13 mouse cellular contexts compared by ENCODE assay signal in genomic region chr3:105018085-105018782, GRCm38 (mm10). TPM values are rescaled to one million over a fixed set of nuclear protein-coding genes. Genes with fewer than 3 reads are reported as not detected.
DNase-seq lines count a peak whose midpoint lies in the region; ATAC-seq and TF ChIP-seq lines count a peak whose summit lies in the region.
"Had no signal": no experiment of that assay in that cellular context is flagged by ENCODE, and none has a peak within 500 bp of the region (broad histone marks: within the 10 kb centered on the region; RNA-seq: fewer than 3 reads in every experiment).

No protein-coding gene starts in this region.

- H3K4me1 ChIP-seq in kidney, adult 2 months (ENCODE audit: control insufficient read depth, insufficient read depth, low read length): no peaks in the 10 kb centered on the region; the same call in 1 of the 2 replicates
- peaks cover 47% of the 10 kb centered on the region for H3K4me1 ChIP-seq in heart, embryonic 11.5 days (ENCODE audit: control insufficient read depth, insufficient read depth, low read length)
- H3K4me1 ChIP-seq in intestine, postnatal 0 days (replicated peaks; ENCODE audit: control insufficient read depth, insufficient read depth, low read length): peaks cover 9% of the 10 kb centered on the region

- H3K4me2 ChIP-seq in heart, embryonic 11.5 days: no peak overlapping the region
- no peak overlapping the region for H3K4me2 ChIP-seq in intestine, postnatal 0 days (replicated peaks; ENCODE audit: low read depth)
- H3K4me2 ChIP-seq: forebrain, embryonic 13.5 days had no signal

- no peak overlapping the region for H3K9ac ChIP-seq in heart, embryonic 11.5 days (ENCODE audit: low read depth, low read length)
- H3K9ac ChIP-seq in intestine, postnatal 0 days (ENCODE audit: low read depth, low read length): no peak overlapping the region
- H3K9ac ChIP-seq: forebrain, embryonic 13.5 days had no signal

- TF ChIP-seq POLR2A in kidney, adult 2 months (IDR thresholded peaks at IDR 0.05; ENCODE audit: low read depth, low read length): no peak

- H3K36me3 ChIP-seq in kidney, adult 2 months (ENCODE audit: control insufficient read depth, insufficient read depth, low read length): no peaks in the 10 kb centered on the region
- H3K36me3 ChIP-seq in heart, embryonic 11.5 days (ENCODE audit: control insufficient read depth, insufficient read depth, low read length): peaks cover 2% of the 10 kb centered on the region; the same call in 1 of the 2 replicates
- no peaks in the 10 kb centered on the region; the same call in 1 of the 2 replicates for H3K36me3 ChIP-seq in intestine, postnatal 0 days (ENCODE audit: control insufficient read depth, insufficient read depth)

- 62% methylated on average over 10 of the region's 10 CpGs for WGBS in kidney, adult 2 months
- WGBS in heart, embryonic 11.5 days (ENCODE audit: insufficient replicate concordance): 63% methylated on average over 10 of the region's 10 CpGs
- WGBS in intestine, postnatal 0 days: 69% methylated on average over 10 of the region's 10 CpGs

- no peak overlapping the region for H3K4me3 ChIP-seq in kidney, adult 2 months (ENCODE audit: insufficient read depth, low read depth, low read length)
- H3K4me3 ChIP-seq in heart, embryonic 11.5 days (ENCODE audit: low read depth, low read length): no peak overlapping the region
- no peak overlapping the region for H3K4me3 ChIP-seq in intestine, postnatal 0 days (ENCODE audit: low read depth, low read length)
- H3K4me3 ChIP-seq: forebrain, embryonic 13.5 days had no signal

- no peaks in the 10 kb centered on the region for H3K9me3 ChIP-seq in heart, embryonic 11.5 days (replicated peaks; ENCODE audit: control insufficient read depth, low read length)
- H3K9me3 ChIP-seq in intestine, postnatal 0 days (ENCODE audit: control insufficient read depth): no peaks in the 10 kb centered on the region
- H3K9me3 ChIP-seq: forebrain, embryonic 13.5 days had no signal

- DNase-seq in kidney, adult 2 months: peak; percentile 72
- DNase-seq in kidney, adult 11 months: no peak
- peak; percentile 72 for DNase-seq in lung, postnatal 10 days
- DNase-seq in ovary, adult 18-20 months (ENCODE audit: low spot score): no peak
- DNase-seq in frontal cortex, postnatal 25 days (ENCODE audit: low spot score in 2 of 2): no peak
- DNase-seq: right cerebral cortex, postnatal 14 days had no signal

- no peak for ATAC-seq in heart, embryonic 11.5 days (replicated peaks; ENCODE audit: insufficient number of reproducible peaks, low FRiP score, low TSS enrichment)
- ATAC-seq in intestine, postnatal 0 days: no peak
- no peak for ATAC-seq in erythroid progenitor cell, adult 5-6 weeks (replicated peaks; ENCODE audit: low FRiP score, poor library complexity, severe bottlenecking)
- ATAC-seq: forebrain, embryonic 13.5 days had no signal

- TF ChIP-seq CTCF in kidney, adult 2 months (conservative IDR thresholded peaks at IDR 0.05; ENCODE audit: insufficient read depth, insufficient read length, low read depth, low read length): no peak
- TF ChIP-seq CTCF in intestine, postnatal 0 days (IDR thresholded peaks at IDR 0.05; ENCODE audit: low read depth): no peak

- no peaks in the 10 kb centered on the region for H3K27me3 ChIP-seq in kidney, adult 2 months (replicated peaks; ENCODE audit: control insufficient read depth, insufficient read depth, low read length)
- no peaks in the 10 kb centered on the region for H3K27me3 ChIP-seq in heart, embryonic 11.5 days (ENCODE audit: control insufficient read depth, insufficient read depth, low read length)
- no peaks in the 10 kb centered on the region for H3K27me3 ChIP-seq in intestine, postnatal 0 days (replicated peaks; ENCODE audit: control insufficient read depth, insufficient read depth, low read length)
- H3K27me3 ChIP-seq: forebrain, embryonic 13.5 days had no signal

- peak overlapping the region; percentile 14 for H3K27ac ChIP-seq in kidney, adult 2 months (ENCODE audit: insufficient read depth, low read depth, low read length)
- H3K27ac ChIP-seq in heart, embryonic 11.5 days (ENCODE audit: low read depth, low read length): peak overlapping the region; percentile 68; the same call in 1 of the 2 replicates
- H3K27ac ChIP-seq in intestine, postnatal 0 days (ENCODE audit: low read depth, low read length): peak overlapping the region; percentile 57
- H3K27ac ChIP-seq: forebrain, embryonic 13.5 days; macrophage had no signal

RNA-seq across cellular contexts. Expression of gene Cttnbp2nl, which starts 34.7 kb away (rescaled TPM):
- 3.6 and 4.2 TPM in 2 replicates for polyA plus RNA-seq in kidney, adult 2 months (2012; rRNA removed)
- 26.1 and 35.7 TPM in 2 replicates for polyA plus RNA-seq in heart, embryonic 11.5 days (2014; fragmentation: Nextera tagmentation; extraction: Ambion mirVana)
- polyA plus RNA-seq in intestine, postnatal 0 days (2015; fragmentation: Nextera tagmentation; extraction: Ambion mirVana): 9.8 and 10.6 TPM in 2 replicates
- total RNA-seq in erythroid progenitor cell, adult 5-6 weeks (2015; ENCODE audit: low replicate concordance): 0.36 and 1.3 TPM in 2 replicates
- 0.30 and 0.51 TPM in 2 replicates for total RNA-seq in erythroid progenitor cell, adult 5-6 weeks (2017; ENCODE audit: low replicate concordance)

RNA-seq across cellular contexts. Expression of gene 4930564D02Rik, which starts 48.4 kb away (rescaled TPM):
- not detected in 2 replicates for polyA plus RNA-seq in kidney, adult 2 months (2012; rRNA removed)
- not detected in 2 replicates for polyA plus RNA-seq in heart, embryonic 11.5 days (2014; fragmentation: Nextera tagmentation; extraction: Ambion mirVana)
- not detected in 2 replicates for polyA plus RNA-seq in intestine, postnatal 0 days (2015; fragmentation: Nextera tagmentation; extraction: Ambion mirVana)
- total RNA-seq in erythroid progenitor cell, adult 5-6 weeks (2015; ENCODE audit: low replicate concordance): not detected in 2 replicates
- not detected in 2 replicates for total RNA-seq in erythroid progenitor cell, adult 5-6 weeks (2017; ENCODE audit: low replicate concordance)
- total RNA-seq: heart, adult 18-20 months; left cerebral cortex, adult 8-10 months had no signal
- polyA plus RNA-seq: forebrain, embryonic 13.5 days; macrophage had no signal

RNA-seq across cellular contexts. Expression of gene Wnt2b, which starts 56.5 kb away (rescaled TPM):
- 0.97 and 1.2 TPM in 2 replicates for polyA plus RNA-seq in kidney, adult 2 months (2012; rRNA removed)
- 1.7 and 1.9 TPM in 2 replicates for polyA plus RNA-seq in heart, embryonic 11.5 days (2014; fragmentation: Nextera tagmentation; extraction: Ambion mirVana)
- 1.2 and 1.5 TPM in 2 replicates for polyA plus RNA-seq in intestine, postnatal 0 days (2015; fragmentation: Nextera tagmentation; extraction: Ambion mirVana)
- not detected in 2 replicates for total RNA-seq in erythroid progenitor cell, adult 5-6 weeks (2015; ENCODE audit: low replicate concordance)
- total RNA-seq in erythroid progenitor cell, adult 5-6 weeks (2017; ENCODE audit: low replicate concordance): not detected in 2 replicates
- polyA plus RNA-seq: macrophage had no signal

Comparison
In these comparisons a context has a peak if more than half of its experiments do, and no peak if none do; other contexts are left out.
1. DNase-seq: peak in kidney, adult 2 months (single experiment) and lung, postnatal 10 days (single experiment); none in kidney, adult 11 months (single experiment), ovary, adult 18-20 months (single experiment) and frontal cortex, postnatal 25 days (0 of 2).
2. H3K27ac ChIP-seq: peak in every context shown above with its lines; median percentile 68 in heart, embryonic 11.5 days; 57 in intestine, postnatal 0 days; 14 in kidney, adult 2 months.